Mouse (Mus musculus) left cerebral cortex, adult 2 months (tissue): ENCODE measurements around the gene Stard10. TPM values are rescaled to one million over a fixed set of nuclear protein-coding genes. Genes with fewer than 3 reads are reported as not detected.

ENCODE experiments used
- DNase-seq, 2 experiments: peaks; one replicate each; pipeline ENCODE4 v3.0.0; 2021 to 2022; ENCODE audit warnings: low spot score in 2 of 2, mixed read lengths in 1 of 2; ENCODE audit errors: extremely low spot score in 1 of 2
- H3K27ac ChIP-seq: fragments of 200-600 bp; 2 replicates; pipeline ENCODE4 v1.8.1; 2022
- H3K4me3 ChIP-seq: fragments of 200-600 bp; 2 replicates; pipeline ENCODE4 v1.8.1; 2022
- CTCF ChIP-seq: fragments of 200-600 bp; IDR thresholded peaks from 2 replicates; pipeline ENCODE4 v1.8.1; 2022; ENCODE audit warnings: antibody characterized with exemption, mild to moderate bottlenecking, moderate library complexity
- intact Hi-C: fragments of 180-260 bp; cut with DNase I; formaldehyde crosslinking; loops from one replicate; pipeline ENCODE4 v1.15.1; 2025
- total RNA-seq, 2 experiments: library from RNA; stranded (reverse); gene quantifications; 2 replicates each; pipeline ENCODE4 v1.2.3; 2021

The Stard10 gene
- total RNA-seq, 2 experiments from 2014 or later = 81.7 to 84.3 TPM

DNA sequence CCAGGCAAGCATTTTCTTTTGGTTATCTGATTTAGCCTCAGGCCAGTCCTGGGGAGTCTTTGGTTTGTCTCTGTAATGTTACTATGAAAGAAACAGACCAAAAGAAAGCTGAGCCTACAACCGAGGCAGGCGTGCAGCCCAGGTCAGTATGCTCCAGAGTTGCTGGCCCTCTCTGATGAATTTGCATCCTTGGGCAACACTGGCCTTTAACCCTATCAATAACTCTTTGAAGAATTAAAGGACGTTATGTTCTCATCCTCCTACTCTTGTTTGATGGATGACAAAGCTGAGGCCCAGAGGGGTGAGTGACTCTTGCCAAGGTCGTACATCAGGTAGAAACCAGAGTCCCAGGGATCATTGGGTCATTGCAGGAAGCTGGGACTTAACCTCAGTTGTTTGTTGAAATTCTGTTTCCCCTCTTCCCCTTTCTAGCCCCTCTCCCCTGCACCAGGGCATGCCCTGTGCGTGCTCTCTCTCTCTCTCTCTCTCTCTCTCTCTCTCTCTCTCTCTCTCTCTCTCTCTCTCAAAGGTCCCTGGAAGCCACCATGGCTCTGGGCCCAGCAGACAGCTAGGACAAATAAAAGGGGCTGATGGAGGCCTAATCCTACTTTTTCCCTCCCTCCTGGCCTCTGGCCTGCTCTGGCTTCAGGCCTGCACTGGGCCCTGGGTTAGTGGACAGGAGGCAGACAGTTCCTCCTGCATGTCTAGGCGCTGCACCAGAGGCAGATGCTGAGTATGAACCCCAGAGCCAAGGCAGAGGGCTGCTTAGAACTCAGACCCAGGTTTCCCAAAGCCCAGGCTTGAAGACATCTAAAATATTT lies 7.5 kb downstream of the Stard10 start:
- intact Hi-C loops = no loop called here
- TF ChIP-seq CTCF = no peak
- no peak for DNase-seq
- no peak overlapping the region for H3K27ac ChIP-seq
- no peak overlapping the region for H3K4me3 ChIP-seq

DNA sequence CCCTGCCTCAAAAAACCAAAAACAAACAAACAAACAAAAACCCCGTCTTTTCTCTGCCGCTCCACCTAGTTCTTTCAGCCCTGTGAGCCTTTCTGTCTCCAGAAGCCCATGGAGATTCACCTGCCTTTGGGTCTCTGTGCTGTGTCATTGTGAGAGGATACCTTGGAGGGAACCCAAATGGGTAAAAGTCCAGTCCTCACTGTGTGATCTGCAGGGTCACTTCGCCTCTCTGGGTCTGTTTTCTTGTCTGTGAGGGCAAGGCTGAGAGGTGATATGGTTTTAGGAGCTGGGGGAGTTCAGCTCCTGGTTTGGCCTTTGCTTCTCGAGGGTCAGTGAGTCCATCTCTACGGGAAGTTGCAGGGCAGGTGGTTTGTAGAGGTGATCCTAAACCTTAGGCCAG lies 9.1 kb downstream of the Stard10 start:
- intact Hi-C loops = no loop called here
- Histone ChIP-seq H3K4me3 (no peak overlapping the region), H3K27ac (no peak overlapping the region)
- no peak for DNase-seq
- TF ChIP-seq CTCF = no peak

DNA sequence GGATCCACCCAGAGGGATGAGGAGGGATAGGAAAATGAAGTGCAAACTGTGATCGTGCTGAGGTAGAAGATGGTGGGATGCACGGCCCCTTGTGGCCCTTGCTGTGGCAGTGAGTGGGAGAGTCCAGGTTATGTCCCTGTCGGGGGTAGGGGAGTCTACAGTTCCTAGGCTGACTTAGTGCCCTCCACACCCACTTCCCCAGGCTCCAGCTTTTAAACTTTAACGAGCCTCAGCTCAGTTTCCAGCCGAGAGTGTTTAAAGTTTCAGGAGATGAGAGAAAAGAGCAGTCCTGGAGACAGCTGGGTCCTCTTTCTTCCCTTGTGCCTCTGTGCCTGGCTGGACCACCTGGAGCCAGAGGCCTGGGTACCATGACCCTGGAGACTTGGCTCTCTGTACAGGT lies 10.4 kb downstream of the Stard10 start:
- TF ChIP-seq CTCF = no peak

DNA sequence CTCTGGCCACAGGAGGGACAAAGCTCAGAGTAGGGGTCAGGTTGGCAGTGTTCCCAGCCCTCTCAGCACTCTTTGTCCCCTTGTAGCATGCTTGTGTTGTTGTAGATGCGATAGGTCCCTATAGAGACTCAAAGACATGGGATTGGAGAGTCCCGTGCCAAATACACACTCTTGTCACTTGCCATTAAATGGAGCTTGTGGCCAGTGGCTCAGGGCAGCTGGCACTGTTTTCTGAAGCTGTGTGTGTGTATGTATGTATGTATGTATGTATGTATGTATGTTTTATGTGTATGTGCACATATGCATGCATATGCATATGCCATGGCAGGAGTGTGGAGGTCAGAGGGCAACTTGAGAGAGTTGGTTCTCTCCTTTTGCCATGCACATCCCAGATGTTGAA lies 10.9 kb downstream of the Stard10 start:
- no peak for TF ChIP-seq CTCF
- H3K27ac ChIP-seq = no peak overlapping the region
- no peak overlapping the region for H3K4me3 ChIP-seq
- intact Hi-C loops = loop anchor here (1.0 kb wide), 1 partner anchor 13 kb away; no protein-coding TSS in a partner anchor
- no peak for DNase-seq

More for the DNA sequence above, 10.4 kb downstream of the Stard10 start:
- no peak for DNase-seq
- Histone ChIP-seq H3K4me3 (no peak overlapping the region), H3K27ac (no peak overlapping the region)
- intact Hi-C loops = no loop called here

DNA sequence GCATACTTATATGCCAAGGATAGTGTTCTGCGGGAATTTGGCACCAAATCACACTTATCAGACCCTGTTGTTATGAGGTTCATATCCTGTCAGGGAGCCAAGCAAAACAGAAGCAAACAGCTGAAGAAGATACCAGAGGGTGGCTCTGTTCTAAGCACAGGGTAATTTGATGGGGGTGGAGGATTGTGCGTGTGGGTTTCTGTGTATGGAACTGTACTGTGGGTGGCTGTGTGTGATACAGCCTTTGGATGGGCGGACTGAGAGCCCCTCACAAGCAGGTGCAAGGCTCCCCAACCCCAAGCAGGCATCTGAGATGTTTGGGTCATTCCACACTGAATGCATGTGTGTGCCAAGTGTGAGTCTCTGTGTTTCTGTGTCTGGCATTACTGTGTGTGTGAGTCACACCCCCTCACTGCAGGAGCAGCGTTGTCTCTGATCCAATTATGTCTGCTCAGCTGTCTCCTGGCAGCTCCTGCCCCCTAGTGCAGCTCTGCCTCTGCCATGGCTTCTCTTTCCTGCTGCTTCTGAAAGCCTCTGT lies 11.8 kb downstream of the Stard10 start:
- intact Hi-C loops = loop anchor here (1.0 kb wide), 1 partner anchor 14 kb away; no protein-coding TSS in a partner anchor
- H3K27ac ChIP-seq = peak overlapping the region; percentile 84
- H3K4me3 ChIP-seq = no peak overlapping the region
- DNase-seq = peak; percentile 54 to 60
- TF ChIP-seq CTCF = peak; percentile 31

DNA sequence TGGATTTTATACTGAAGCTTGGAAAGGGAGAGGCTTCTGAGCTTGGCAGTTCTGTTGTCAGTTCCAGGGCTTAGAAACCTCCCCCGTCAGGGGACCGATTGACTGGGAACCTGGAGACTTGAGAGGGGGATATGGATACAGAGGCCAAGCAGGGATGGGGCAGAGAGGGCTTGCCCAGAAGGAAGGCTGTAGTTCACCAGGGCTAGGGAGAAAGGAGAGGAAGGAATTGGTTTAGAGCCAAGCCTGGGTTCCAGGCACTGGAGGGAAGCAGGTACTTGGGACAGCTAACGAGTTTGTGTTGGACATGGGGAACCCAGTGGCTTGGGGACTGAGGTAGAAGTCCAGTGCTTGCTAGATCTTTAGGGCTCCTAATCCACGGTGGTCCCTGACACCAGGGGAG lies 12.7 kb downstream of the Stard10 start:
- Histone ChIP-seq H3K4me3 (no peak overlapping the region), H3K27ac (peak overlapping the region; percentile 84)
- no peak for DNase-seq
- intact Hi-C loops = no loop called here
- no peak for TF ChIP-seq CTCF

DNA sequence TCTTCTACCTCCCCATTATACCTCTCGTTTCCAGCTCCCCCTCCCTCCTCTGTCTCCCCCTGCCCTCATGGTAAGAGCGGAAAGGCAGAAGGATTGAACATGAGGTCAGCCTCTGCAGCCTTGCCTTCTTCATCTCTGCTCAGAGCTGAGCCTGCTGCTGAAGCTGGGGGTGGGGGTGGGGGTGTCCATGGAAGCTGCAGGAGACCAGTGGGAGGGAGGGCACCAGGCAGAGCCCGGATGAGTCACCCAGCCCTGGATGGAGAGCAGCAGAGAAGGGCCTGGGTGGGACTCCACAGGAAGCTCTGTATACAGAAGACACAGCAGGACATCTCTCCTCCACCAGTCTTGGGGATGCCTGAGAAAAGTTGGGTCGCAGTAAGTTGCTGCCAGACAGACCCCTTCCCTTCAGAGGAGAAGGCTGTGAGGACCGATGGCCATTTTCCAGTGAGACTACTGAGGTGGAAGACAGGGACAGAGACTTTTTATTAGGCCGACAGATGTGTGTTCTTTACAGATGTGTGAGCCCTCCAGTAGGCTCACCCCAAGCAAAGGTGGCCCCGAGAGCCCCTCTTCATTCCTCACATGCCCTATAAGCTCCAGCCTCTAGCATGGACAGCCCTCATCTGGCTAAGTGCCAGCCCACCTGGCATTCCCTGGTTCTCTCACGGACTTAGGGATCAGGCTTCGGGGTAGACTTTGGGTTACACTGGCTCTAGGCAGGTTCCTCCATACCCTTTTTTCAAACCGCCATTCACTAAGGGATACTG lies 13.4 kb downstream of the Stard10 start:
- peak overlapping the region; percentile 84; the same call in 1 of the 2 replicates for H3K27ac ChIP-seq

DNA sequence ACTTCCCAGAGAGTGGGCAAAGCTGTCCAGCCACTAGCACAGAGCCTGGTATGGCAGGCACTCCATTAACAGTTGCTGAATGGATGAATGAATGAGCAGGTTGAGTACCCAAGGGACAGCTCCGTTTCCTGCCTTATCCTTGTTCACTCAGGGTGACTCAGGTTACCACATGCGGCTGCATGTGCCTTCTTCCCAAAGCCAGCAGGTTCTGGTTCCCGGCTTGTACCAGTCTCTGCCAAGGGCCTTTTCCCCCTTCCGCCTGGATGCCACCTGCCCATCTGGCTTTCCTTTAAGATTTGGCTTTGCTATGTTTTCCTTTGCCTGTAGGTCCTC lies 13.9 kb downstream of the Stard10 start:
- no peak for TF ChIP-seq CTCF
- H3K27ac ChIP-seq = no peak overlapping the region
- H3K4me3 ChIP-seq = no peak overlapping the region
- intact Hi-C loops = no loop called here
- DNase-seq = no peak

More for the DNA sequence above, 13.4 kb downstream of the Stard10 start:
- TF ChIP-seq CTCF = no peak
- intact Hi-C loops = no loop called here
- no peak for DNase-seq
- H3K4me3 ChIP-seq = no peak overlapping the region

DNA sequence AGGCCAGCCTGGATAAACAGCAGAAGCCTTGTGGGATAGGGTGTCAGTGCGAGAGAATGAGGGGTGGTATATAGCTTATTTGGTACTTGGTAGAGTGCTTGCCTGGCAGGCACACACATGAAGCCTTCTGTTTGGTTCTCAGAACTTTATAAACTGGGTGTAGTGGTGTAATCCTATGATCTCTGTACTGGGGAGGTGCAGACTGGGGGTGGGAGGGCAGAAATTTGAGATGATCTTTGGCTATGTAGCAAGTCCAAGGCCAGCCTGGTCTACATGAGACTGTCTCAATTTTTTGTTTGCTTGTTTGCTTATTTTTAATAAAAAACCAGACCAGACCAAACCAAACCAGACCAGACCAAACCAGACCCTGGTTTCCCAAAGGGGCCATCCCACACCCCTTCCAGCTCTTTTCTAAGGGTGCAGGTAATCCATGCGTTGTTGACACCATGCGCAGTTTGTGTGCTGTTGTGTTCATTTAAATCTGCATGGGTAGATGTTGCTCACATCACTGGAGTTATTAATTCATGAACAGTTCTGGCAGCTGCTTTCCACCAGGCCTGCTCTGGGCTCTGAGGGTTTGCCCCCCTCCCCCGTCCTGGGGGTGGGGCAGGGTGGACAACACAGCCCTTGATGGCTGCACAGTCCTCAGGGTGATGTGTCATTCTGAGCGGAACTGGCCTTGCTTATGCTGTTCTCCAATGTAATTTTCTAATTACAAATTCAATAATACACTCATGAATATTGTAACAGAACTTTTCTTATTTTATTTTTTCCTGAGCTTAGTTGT lies 15.4 kb downstream of the Stard10 start:
- TF ChIP-seq CTCF = no peak
- intact Hi-C loops = no loop called here
- DNase-seq = no peak
- Histone ChIP-seq H3K27ac (no peak overlapping the region), H3K4me3 (no peak overlapping the region)

DNA sequence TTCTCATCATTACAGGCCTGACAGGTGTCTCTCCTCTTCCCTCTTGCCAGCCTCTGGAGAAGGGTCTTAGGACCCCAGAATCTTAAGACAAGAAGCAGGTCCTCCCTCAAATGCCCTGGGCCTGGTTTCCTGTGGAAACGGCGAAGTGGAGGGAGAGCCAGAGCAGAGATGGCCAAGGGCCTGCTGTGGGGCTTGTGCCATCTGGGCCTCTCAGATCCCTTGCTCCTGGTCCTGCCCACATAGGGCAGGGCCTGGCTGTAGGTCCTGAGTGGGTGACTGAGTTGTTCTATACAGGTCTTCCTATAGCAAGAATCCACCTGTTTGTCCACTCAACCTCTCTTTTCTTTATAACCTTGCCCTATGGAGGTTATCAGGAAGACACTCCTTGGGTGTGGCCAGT lies 18.3 kb downstream of the Stard10 start:
- H3K27ac ChIP-seq = no peak overlapping the region
- no peak overlapping the region for H3K4me3 ChIP-seq
- DNase-seq = no peak
- TF ChIP-seq CTCF = no peak
- intact Hi-C loops = no loop called here

DNA sequence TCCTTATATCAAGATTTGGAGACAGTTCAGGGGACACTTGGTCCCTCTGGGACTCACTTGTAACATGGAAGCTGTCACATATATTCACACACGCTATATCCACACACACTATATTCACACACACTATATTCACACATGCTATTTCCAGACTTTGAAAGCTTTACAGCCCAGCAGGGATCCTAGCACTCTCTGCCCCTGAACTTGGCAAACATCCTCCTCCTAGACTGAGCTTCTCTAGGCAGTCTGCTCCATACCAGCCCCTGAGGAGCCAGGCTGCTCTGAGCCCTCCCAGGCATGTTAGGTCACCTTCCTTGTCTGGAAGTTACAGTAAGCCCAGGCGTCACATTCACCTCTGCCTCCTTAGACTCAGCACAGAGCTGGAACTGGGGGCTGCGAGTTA lies 19.8 kb downstream of the Stard10 start:
- no peak for TF ChIP-seq CTCF
- intact Hi-C loops = no loop called here
- no peak for DNase-seq
- no peak overlapping the region for H3K27ac ChIP-seq
- no peak overlapping the region for H3K4me3 ChIP-seq
